Mouse (Mus musculus) intestine, embryonic 14.5 days (tissue): ENCODE measurements at regions not wholly inside any gene's neighbourhood (a gene's known extent, or its start where the extent isn't known, plus 50 kb on each side); places are given as distances from the start of the nearest gene placed in this dataset.

ENCODE experiments used
- ATAC-seq: fragments of 200-750 bp; cut with Nextera tagmentation; replicated peaks from 2 replicates; pipeline ENCODE4 v1.8.0; 2017; ENCODE audit warnings: low read depth, moderate number of reproducible peaks, moderate TSS enrichment, moderate library complexity; ENCODE audit not compliant: low FRiP score, low TSS enrichment
- DNase-seq: peaks from one replicate; pipeline ENCODE4 v3.0.0-alpha.2; 2018; ENCODE audit warnings: low spot score
- H3K27ac ChIP-seq: fragments of 300-500 bp; sonication (generic); 2 replicates; pipeline ENCODE4 v1.5.1; 2014; ENCODE audit warnings: low read depth, mild to moderate bottlenecking, control low read depth
- H3K27me3 ChIP-seq: fragments of 300-500 bp; sonication (generic); replicated peaks from 2 replicates; pipeline ENCODE4 v1.6.1; 2014; ENCODE audit warnings: low read length, control low read depth; ENCODE audit not compliant: control insufficient read depth, insufficient read depth
- H3K36me3 ChIP-seq: fragments of 300-500 bp; sonication (generic); 2 replicates; pipeline ENCODE4 v1.6.1; 2014; ENCODE audit warnings: low read length, control low read depth; ENCODE audit not compliant: control insufficient read depth, insufficient read depth
- H3K4me1 ChIP-seq: fragments of 300-500 bp; sonication (generic); replicated peaks from 2 replicates; pipeline ENCODE4 v1.6.1; 2014; ENCODE audit warnings: low read length, control low read depth, mixed read lengths; ENCODE audit not compliant: control insufficient read depth, insufficient read depth
- H3K4me2 ChIP-seq: fragments of 300-500 bp; sonication (generic); 2 replicates; pipeline ENCODE4 v1.6.1; 2014; ENCODE audit warnings: low read length
- H3K4me3 ChIP-seq: fragments of 300-500 bp; sonication (generic); 2 replicates; pipeline ENCODE4 v1.5.1; 2014; ENCODE audit warnings: low read depth, low read length, control low read depth, mixed read lengths
- H3K9ac ChIP-seq: fragments of 300-500 bp; sonication (generic); 2 replicates; pipeline ENCODE4 v1.6.1; 2014; ENCODE audit warnings: mild to moderate bottlenecking, low read length
- H3K9me3 ChIP-seq: fragments of 300-500 bp; sonication (generic); 2 replicates; pipeline ENCODE4 v1.6.1; 2016; ENCODE audit warnings: low read length, control low read depth; ENCODE audit not compliant: control insufficient read depth
- WGBS: fragments of 180-500 bp; shearing (Covaris S2); extraction: QIAGEN DNeasy Blood & Tissue Kit; methylation state at CpG from one replicate; pipeline ENCODE4 v1.1.7; 2014; 5-methylcytosine and 5-hydroxymethylcytosine counted together

DNA sequence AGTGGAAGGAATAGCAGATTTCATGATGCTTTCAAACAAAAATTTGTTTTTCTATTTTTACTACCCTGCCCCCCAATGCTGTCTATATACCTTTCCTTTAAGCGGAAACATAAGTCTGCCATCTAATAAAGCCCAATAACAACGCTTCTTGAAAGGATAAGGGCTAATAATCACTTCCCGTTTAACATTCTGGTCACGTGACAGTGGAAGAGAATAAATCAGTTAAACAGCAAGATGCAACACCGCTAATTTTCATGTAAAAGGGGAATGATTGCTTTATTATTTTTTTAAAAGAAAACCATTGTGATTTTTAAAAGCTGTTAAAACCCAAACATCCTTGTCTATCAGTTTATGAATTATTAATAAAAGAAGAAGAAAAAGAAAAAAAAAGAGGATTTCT lies 178.9 kb upstream of the Tle4 start:
- WGBS, result 78% methylated on average over 5 of the region's 5 CpGs
- H3K9me3 ChIP-seq, result no peaks in the 10 kb centered on the region
- no peak overlapping the region for H3K4me3 ChIP-seq
- H3K27ac ChIP-seq, result no peak overlapping the region
- H3K4me2 ChIP-seq, result no peak overlapping the region
- H3K4me1 ChIP-seq, result no peaks in the 10 kb centered on the region
- H3K9ac ChIP-seq, result no peak overlapping the region
- DNase-seq (no peak), ATAC-seq (no peak)
- no peaks in the 10 kb centered on the region for H3K36me3 ChIP-seq
- H3K27me3 ChIP-seq, result no peaks in the 10 kb centered on the region

DNA sequence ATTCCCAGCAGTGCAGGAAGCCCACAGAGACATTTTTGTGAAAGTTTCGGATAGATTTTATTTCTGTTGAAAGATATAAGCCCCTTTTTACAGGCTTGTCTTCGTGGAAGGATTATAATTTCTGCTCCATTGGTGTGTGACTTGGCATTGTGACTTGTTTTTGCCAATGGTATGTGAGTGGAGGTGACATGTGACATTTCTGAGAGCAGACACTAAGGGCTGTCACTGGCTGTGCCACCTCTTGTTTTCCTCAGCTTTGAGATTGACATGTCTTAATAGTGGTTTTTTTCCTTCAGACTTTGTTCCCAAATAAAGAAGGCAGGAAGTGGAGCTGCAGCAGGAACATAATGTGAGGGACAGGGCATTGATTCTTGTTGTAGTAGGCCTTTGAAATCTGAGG lies 174.9 kb upstream of the Tle4 start:
- Histone ChIP-seq H3K4me3 (no peak overlapping the region), H3K36me3 (no peaks in the 10 kb centered on the region), H3K4me1 (no peaks in the 10 kb centered on the region), H3K4me2 (no peak overlapping the region), H3K9me3 (no peaks in the 10 kb centered on the region), H3K27ac (no peak overlapping the region), H3K9ac (no peak overlapping the region), H3K27me3 (no peaks in the 10 kb centered on the region)
- ATAC-seq, result no peak
- DNase-seq, result no peak
- 89% methylated on average over 2 of the region's 2 CpGs for WGBS

DNA sequence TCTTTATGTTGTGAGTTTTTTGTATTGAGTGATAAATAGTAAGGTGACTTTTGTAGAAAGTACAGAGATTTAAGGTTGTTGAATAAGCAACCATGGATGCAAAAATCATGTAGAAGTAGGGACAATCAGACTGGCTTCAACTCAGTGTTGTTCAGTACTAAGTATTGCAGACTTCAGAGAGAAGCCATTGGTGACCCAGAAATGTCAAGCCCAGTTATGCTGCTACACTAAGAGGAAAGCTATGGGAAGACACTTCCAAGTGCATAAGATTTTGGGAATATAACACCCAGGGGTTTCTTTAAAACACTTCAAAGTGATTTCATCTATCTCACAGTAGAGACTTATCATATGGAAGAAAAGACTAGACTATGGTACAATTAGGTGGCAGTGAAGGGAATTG lies 154.8 kb upstream of the Tle4 start:
- H3K27me3 ChIP-seq, result no peaks in the 10 kb centered on the region
- H3K27ac ChIP-seq, result no peak overlapping the region
- H3K4me3 ChIP-seq, result no peak overlapping the region
- DNase-seq (no peak), ATAC-seq (no peak)
- no peak overlapping the region for H3K4me2 ChIP-seq
- no peak overlapping the region for H3K9ac ChIP-seq
- no peaks in the 10 kb centered on the region for H3K9me3 ChIP-seq
- H3K36me3 ChIP-seq, result no peaks in the 10 kb centered on the region
- no peaks in the 10 kb centered on the region for H3K4me1 ChIP-seq

DNA sequence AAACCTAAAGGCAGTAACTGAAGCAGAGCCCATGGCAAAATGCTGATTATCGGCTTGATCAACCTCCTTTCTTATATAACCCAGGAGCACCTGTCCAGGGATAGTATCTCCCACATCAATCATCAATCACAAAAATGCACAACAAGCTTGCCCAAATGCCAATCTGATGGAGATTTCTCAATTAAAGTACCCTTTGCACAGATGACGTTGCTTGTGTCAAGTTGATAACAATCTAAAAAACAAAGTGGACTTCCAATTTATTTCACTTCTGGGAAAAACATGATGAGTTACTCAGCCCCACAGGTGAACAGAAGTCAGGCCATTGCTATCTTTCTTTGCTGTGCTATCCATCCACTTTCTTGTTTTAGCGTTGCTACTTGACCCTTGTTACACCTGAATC lies 144.5 kb upstream of the Tle4 start:
- 91% methylated on average over 3 of the region's 3 CpGs for WGBS
- no peak for ATAC-seq
- H3K9ac ChIP-seq, result no peak overlapping the region

DNA sequence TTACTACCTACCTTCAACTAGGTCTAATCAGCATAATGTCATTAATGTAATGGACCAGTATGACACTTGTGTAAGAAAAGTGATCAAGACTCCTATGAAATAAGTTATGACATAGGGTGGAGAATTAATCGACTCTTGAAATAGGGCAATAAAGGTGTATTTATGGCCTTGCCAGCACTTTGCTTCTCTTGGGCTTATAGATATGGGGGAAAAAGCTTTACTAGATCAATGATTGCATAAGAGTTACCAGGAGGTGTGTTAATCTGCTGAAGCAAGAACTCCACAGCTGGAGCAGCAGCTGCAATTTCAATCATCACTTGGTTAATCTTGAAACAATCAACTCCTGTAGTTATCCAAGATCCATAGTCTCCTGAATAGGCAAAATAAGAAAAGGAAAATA lies 143.1 kb upstream of the Tle4 start:
- Histone ChIP-seq H3K4me3 (no peak overlapping the region), H3K27me3 (no peaks in the 10 kb centered on the region), H3K4me2 (no peak overlapping the region), H3K9ac (no peak overlapping the region), H3K9me3 (no peaks in the 10 kb centered on the region), H3K36me3 (no peaks in the 10 kb centered on the region), H3K4me1 (no peaks in the 10 kb centered on the region), H3K27ac (no peak overlapping the region)
- WGBS, result 76% methylated on average over 1 of the region's 1 CpGs
- DNase-seq (no peak), ATAC-seq (no peak)

More for the DNA sequence above, 144.5 kb upstream of the Tle4 start:
- DNase-seq, result no peak
- no peaks in the 10 kb centered on the region for H3K27me3 ChIP-seq
- H3K4me1 ChIP-seq, result no peaks in the 10 kb centered on the region
- no peaks in the 10 kb centered on the region for H3K9me3 ChIP-seq
- H3K4me2 ChIP-seq, result no peak overlapping the region
- H3K27ac ChIP-seq, result no peak overlapping the region
- no peak overlapping the region for H3K4me3 ChIP-seq
- H3K36me3 ChIP-seq, result no peaks in the 10 kb centered on the region

DNA sequence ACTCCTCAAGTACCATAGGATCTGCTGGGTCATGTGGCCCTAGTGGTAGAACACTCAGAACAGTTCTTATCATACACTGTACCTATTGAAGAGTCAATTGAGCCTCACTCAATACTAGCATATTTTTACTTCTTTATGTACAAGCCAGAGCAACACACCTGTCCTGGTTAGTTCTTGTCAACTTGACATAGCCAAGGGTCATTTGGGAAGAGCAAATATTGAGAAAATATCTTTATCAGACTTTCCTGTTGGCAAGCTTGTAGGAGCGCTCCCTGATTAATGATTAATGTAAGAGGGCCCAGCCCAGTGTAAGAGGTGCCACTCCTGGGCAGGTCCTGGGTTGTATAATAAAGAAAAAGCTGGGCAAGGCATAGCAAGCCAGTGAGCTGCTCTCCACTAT lies 142.3 kb upstream of the Tle4 start:
- Histone ChIP-seq H3K27me3 (no peaks in the 10 kb centered on the region), H3K27ac (no peak overlapping the region), H3K9ac (no peak overlapping the region), H3K4me1 (no peaks in the 10 kb centered on the region), H3K9me3 (no peaks in the 10 kb centered on the region), H3K4me3 (no peak overlapping the region), H3K36me3 (no peaks in the 10 kb centered on the region), H3K4me2 (no peak overlapping the region)
- WGBS, result 75% methylated on average over 1 of the region's 1 CpGs
- no peak for DNase-seq
- peak; percentile 89 for ATAC-seq

DNA sequence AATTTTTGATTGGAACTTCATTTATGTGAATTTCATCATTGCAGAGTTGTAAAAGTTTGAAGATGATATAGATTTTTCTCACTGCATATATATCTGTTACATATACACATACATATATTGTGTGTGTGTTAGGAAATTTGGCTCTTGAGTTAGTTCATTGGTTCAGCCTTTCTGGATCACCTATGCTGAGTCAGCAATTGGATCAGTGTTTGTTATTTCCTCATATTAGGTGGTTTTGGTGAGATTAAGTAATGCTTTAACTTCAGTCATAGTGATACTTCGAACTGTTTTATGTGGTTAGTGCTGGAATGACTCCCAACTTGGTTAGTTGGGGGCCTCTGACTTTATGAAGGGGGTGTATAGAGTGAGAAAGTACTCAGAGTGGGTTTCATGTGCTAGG lies 138.7 kb upstream of the Tle4 start:
- no peaks in the 10 kb centered on the region for H3K27me3 ChIP-seq
- no peak for DNase-seq
- H3K27ac ChIP-seq, result no peak overlapping the region
- H3K4me1 ChIP-seq, result no peaks in the 10 kb centered on the region
- no peak overlapping the region for H3K9ac ChIP-seq
- H3K36me3 ChIP-seq, result no peaks in the 10 kb centered on the region
- no peak overlapping the region for H3K4me2 ChIP-seq
- H3K9me3 ChIP-seq, result no peaks in the 10 kb centered on the region
- H3K4me3 ChIP-seq, result no peak overlapping the region
- ATAC-seq, result no peak
- 92% methylated on average over 1 of the region's 1 CpGs for WGBS

DNA sequence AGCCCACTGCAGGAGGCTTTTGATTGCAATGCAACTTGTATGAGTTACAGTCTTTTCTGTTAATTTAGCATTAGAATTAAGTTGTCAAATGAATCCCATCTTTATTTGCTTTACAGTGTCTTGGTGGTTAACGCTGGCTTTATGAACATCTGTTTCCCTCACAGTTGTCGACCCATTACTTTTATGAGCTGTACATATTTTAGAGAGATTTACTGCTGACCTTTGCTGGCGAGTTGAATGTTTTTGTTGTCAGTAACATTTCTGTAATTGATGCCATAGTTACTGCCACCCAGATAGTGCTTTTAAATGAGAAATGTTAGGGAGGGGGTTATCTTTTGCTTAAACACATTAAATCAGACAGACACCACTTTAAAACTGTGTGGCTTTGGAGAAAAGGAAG lies 127.5 kb upstream of the Tle4 start:
- no peak overlapping the region for H3K9ac ChIP-seq
- no peak overlapping the region for H3K4me3 ChIP-seq
- no peak overlapping the region for H3K4me2 ChIP-seq
- H3K27me3 ChIP-seq, result no peaks in the 10 kb centered on the region
- no peaks in the 10 kb centered on the region for H3K36me3 ChIP-seq
- 19% methylated on average over 3 of the region's 3 CpGs for WGBS
- ATAC-seq (no peak), DNase-seq (no peak)
- no peak overlapping the region for H3K27ac ChIP-seq
- H3K9me3 ChIP-seq, result no peaks in the 10 kb centered on the region
- no peaks in the 10 kb centered on the region for H3K4me1 ChIP-seq

DNA sequence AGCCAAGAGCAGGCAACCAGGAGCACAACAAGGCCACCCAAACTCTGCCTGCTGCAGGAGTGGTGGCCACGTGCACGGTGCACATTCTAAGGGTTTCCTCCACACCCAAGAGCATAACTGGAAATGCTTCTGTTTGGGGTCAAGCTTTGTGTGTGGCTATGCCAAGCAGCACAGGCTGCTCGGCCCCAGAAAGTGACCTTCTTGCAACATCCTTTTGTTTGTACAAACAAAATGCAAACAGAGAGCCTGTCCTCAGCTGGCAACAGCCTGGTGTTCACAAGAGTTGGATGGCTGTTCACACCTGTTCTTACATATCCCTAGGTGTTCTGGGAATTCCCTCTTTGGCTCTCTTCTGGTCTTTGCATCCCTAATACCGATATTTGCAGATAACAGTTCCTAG lies 126.8 kb upstream of the Tle4 start:
- DNase-seq (no peak), ATAC-seq (no peak)
- H3K27ac ChIP-seq, result no peak overlapping the region
- H3K27me3 ChIP-seq, result no peaks in the 10 kb centered on the region
- H3K36me3 ChIP-seq, result no peaks in the 10 kb centered on the region
- H3K4me1 ChIP-seq, result no peaks in the 10 kb centered on the region
- H3K9me3 ChIP-seq, result no peaks in the 10 kb centered on the region
- no peak overlapping the region for H3K4me3 ChIP-seq
- no peak overlapping the region for H3K4me2 ChIP-seq
- 43% methylated on average over 4 of the region's 4 CpGs for WGBS
- H3K9ac ChIP-seq, result no peak overlapping the region
